Mouse (Mus musculus) embryonic fibroblast, embryonic 13.5 days (primary cell): ENCODE data around the gene Gabbr2.

Experiments
- CTCF ChIP-seq: IDR thresholded peaks from 2 replicates; pipeline ENCODE4 v1.5.1; 2011; ENCODE audit warnings: mild to moderate bottlenecking, control low read depth, low read length, moderate library complexity, borderline replicate concordance; ENCODE audit not compliant: insufficient read depth
- POLR2A ChIP-seq: IDR thresholded peaks from 2 replicates; pipeline ENCODE4 v1.6.1; 2011; ENCODE audit warnings: low read depth, mild to moderate bottlenecking, control low read depth, low read length, moderate library complexity

DNA sequence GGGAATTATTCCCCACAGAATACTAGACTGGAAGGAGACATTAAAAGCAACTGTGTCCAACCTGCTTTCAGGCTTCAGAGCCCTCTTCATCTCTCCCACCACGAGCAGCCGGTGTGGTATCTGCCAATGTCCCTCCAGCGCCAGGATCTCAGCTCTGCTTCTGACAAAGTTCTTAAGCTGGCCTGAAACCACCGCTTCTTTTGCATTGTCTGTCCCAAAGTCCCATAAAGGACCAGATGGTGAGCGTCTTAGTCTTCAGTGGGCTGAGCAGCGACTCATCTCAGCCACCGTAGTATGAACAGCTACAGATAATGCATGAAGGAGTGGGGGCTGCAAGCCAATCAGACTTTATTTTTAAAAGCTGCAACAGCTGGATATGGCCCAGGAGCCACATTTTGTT is 107.5 kb downstream of the Gabbr2 start:
- TF ChIP-seq CTCF (no peak), POLR2A (no peak)
